Mouse (Mus musculus) embryonic facial prominence, embryonic 10.5 days (tissue): Measurements from ENCODE around the gene Mbnl1. TPM values are rescaled to one million over a fixed set of nuclear protein-coding genes. Genes with fewer than 3 reads are reported as not detected.

Experiments used
- DNase-seq: peaks from one replicate; pipeline ENCODE4 v3.0.0-alpha.2; 2017; ENCODE audit warnings: low spot score
- H3K27ac ChIP-seq: fragments of 300-500 bp; sonication (generic); replicated peaks from 2 replicates; pipeline ENCODE4 v1.5.1; 2016; ENCODE audit warnings: mild to moderate bottlenecking
- H3K27me3 ChIP-seq: fragments of 300-500 bp; sonication (generic); replicated peaks from 2 replicates; pipeline ENCODE4 v1.6.1; 2016; ENCODE audit warnings: low read depth, mild to moderate bottlenecking; ENCODE audit not compliant: poor library complexity, severe bottlenecking
- H3K36me3 ChIP-seq: fragments of 300-500 bp; sonication (generic); replicated peaks from 2 replicates; pipeline ENCODE4 v1.6.1; 2016; ENCODE audit warnings: mild to moderate bottlenecking, moderate library complexity
- H3K4me1 ChIP-seq: fragments of 300-500 bp; sonication (generic); 2 replicates; pipeline ENCODE4 v1.6.1; 2016
- H3K4me3 ChIP-seq: fragments of 300-500 bp; sonication (generic); 2 replicates; pipeline ENCODE4 v1.5.1; 2016; ENCODE audit warnings: mild to moderate bottlenecking, moderate library complexity
- H3K9me3 ChIP-seq: fragments of 300-500 bp; sonication (generic); 2 replicates; pipeline ENCODE4 v1.6.1; 2016; ENCODE audit warnings: mild to moderate bottlenecking
- WGBS: fragments of 180-500 bp; shearing (Covaris S2); methylation state at CpG from one replicate; pipeline ENCODE4 v1.1.7; 2016; 5-methylcytosine and 5-hydroxymethylcytosine counted together
- polyA plus RNA-seq: library from polyadenylated mRNA; unstranded; fragments of >200 nt; fragmentation: Nextera tagmentation; extraction: Ambion mirVana; gene quantifications from 2 replicates; pipeline ENCODE4 v1.2.1, GENCODE M21; 2016

Mbnl1 gene
- polyA plus RNA-seq, 1 experiment from 2014 or later = 55.0 TPM

DNA sequence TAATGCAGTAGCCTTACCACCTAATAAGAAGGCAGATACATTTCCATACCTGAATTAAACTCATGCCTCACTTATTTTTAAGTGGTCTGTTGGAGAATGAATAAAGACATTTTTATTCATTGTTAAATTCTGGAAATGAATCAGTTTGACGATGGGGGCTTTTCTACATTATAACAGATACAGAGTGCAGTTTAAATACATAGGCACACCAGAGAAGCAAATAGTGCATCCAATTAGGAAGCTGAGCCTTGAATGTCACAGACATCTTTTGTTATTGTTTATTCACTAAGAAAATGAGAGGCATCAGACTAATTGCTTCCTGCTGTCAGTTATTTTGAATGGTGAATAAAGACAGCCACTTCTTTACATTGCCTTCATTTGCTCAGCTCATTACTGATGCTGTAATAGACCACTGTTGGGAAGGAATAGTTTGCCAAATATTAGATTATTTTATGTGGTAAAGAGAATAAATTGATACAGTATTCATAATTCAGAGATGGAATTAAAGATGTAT lies 95.6 kb downstream of the Mbnl1 start:
- Histone ChIP-seq H3K9me3 (no peaks in the 10 kb centered on the region), H3K4me1 (peaks cover 34% of the 10 kb centered on the region), H3K27ac (no peak overlapping the region), H3K36me3 (no peaks in the 10 kb centered on the region), H3K27me3 (no peaks in the 10 kb centered on the region), H3K4me3 (no peak overlapping the region)
- WGBS = 42% methylated on average over 1 of the region's 1 CpGs
- no peak for DNase-seq

DNA sequence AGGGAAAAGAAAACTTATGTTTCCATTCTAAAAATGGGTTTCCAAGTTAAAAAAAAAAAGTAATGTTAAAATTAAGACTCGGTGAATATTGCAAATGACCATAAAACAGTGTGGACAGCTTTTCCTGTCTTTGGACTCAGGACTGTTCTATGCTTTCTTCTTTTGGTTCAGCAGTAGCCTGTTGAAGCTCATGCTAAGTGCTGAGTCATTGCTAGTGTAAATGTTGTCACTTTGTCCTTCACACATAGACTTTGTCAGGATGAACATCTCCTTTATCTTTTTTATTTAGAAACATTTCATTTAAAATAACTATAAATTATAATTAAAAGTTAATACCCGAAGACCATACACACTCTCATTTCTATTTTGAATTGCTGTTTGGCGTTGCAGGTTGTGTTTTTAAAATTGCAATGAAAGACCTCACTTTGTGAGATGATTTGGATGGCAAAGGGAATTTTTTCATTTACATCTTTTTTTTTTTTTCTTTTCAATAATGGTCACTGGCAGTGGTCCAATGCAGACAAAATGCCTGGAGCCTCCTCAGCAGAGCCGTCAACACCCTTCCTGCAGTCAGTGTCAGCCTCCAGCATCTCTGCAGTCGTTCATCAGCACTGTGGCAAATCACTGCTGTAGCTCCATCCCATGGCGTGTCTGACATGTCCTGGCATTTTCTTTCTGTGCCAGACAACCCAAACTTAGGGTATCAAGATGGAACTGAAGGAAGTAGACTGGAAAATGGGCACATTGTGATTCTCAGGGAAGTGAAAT lies 96.4 kb downstream of the Mbnl1 start:
- 61% methylated on average over 6 of the region's 6 CpGs for WGBS
- Histone ChIP-seq H3K27ac (no peak overlapping the region), H3K4me1 (peaks cover 26% of the 10 kb centered on the region), H3K9me3 (no peaks in the 10 kb centered on the region), H3K27me3 (no peaks in the 10 kb centered on the region), H3K36me3 (no peaks in the 10 kb centered on the region), H3K4me3 (no peak overlapping the region)
- no peak for DNase-seq

DNA sequence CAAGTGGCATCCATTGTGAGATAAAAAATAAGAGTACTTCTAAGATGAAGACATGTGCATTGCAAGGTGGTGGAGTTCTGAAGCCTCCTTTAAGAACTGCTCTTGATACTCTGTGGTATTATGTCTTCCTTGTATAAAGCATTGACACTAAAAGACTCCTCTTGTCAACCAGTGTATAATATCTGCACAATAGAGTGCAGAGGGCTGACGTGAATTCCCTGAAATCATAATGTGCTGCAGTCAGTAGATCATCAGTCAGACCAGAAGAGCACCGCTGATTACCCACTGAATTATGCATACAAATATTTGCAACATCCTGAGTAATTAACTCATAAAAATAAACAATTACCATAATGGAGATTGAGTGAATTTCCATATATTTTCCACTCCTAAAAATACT lies 97.2 kb downstream of the Mbnl1 start:
- no peak overlapping the region for H3K4me3 ChIP-seq

DNA sequence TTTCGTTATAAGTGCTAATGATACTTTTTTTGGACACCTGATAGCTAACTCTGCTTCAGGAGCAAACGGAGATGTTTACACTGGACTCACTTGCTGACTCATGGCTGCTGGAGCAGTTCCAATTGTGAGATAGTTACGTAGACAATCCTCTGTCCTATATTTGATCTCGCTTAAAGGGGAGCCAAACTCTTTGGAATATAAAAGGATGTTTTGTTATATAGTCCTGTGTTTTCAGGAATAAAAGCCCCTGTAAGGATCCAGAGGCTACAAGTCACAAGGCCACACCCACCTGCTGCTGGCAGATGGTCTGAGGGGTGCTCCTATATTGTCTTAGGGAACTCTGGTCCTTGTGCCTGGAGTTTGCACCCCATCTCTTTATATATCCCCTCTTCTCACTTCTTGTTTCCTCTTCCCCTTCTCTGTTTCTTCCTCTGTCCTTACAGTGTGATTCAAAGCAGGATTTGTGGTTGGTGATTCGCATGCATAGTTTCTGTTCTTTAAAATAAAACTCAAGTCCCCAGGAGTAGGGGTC lies 97.9 kb downstream of the Mbnl1 start:
- 68% methylated on average over 5 of the region's 5 CpGs for WGBS
- no peaks in the 10 kb centered on the region for H3K36me3 ChIP-seq
- no peaks in the 10 kb centered on the region for H3K9me3 ChIP-seq
- H3K4me1 ChIP-seq = peaks cover 24% of the 10 kb centered on the region
- no peaks in the 10 kb centered on the region for H3K27me3 ChIP-seq
- H3K4me3 ChIP-seq = no peak overlapping the region
- H3K27ac ChIP-seq = no peak overlapping the region
- DNase-seq = no peak

More for the DNA sequence above, 97.2 kb downstream of the Mbnl1 start:
- no peak for DNase-seq
- Histone ChIP-seq H3K27ac (no peak overlapping the region), H3K9me3 (no peaks in the 10 kb centered on the region), H3K36me3 (no peaks in the 10 kb centered on the region), H3K4me1 (peaks cover 24% of the 10 kb centered on the region), H3K27me3 (no peaks in the 10 kb centered on the region)
- WGBS = 75% methylated on average over 2 of the region's 2 CpGs

DNA sequence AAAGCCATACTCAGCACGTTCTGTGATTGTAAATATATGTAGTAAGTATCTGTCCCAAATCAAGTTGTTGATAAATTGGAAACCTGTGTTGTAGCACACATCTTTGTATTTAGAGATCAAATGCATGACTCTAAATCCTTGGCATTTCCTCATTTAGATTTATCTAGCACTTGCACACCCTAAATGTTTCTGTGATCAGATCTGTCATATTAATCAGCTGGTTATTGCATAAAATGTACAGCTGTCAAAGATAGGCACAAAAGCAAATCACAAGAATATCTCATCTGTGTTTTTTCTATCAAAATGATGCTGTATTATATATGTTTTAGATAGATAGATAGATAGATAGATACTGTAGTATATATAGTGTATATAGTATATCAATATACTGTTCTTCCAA lies 98.9 kb downstream of the Mbnl1 start:
- 90% methylated on average over 1 of the region's 1 CpGs for WGBS

DNA sequence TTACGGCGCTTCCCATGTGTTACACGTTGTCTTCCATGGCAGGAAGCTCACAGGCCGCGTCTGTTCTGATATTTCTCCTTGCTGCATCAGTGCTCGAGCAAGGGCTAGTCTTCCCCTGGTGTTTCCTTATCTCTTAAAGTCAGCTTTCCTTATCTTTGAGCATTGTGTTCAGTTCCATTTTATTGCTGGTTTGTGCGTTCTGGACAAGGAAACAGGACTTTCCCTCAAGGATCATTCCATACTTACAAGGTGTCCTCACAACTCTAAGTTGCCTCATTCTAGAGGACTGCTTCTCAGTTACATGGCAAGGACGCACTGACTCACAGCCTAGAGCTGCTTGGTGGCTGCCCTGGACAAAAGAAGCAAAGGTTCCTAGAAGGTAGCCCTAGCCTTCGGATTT lies 101.6 kb downstream of the Mbnl1 start:
- DNase-seq = no peak
- H3K9me3 ChIP-seq = no peaks in the 10 kb centered on the region
- H3K4me1 ChIP-seq = peaks cover 17% of the 10 kb centered on the region
- 93% methylated on average over 9 of the region's 9 CpGs for WGBS
- H3K4me3 ChIP-seq = no peak overlapping the region
- H3K27me3 ChIP-seq = no peaks in the 10 kb centered on the region
- H3K36me3 ChIP-seq = no peaks in the 10 kb centered on the region
- peak overlapping the region; percentile 35; the same call in 1 of the 2 replicates for H3K27ac ChIP-seq

More for the DNA sequence above, 98.9 kb downstream of the Mbnl1 start:
- Histone ChIP-seq H3K4me1 (peaks cover 25% of the 10 kb centered on the region), H3K4me3 (no peak overlapping the region), H3K27me3 (no peaks in the 10 kb centered on the region), H3K27ac (no peak overlapping the region), H3K9me3 (no peaks in the 10 kb centered on the region), H3K36me3 (no peaks in the 10 kb centered on the region)
- no peak for DNase-seq

DNA sequence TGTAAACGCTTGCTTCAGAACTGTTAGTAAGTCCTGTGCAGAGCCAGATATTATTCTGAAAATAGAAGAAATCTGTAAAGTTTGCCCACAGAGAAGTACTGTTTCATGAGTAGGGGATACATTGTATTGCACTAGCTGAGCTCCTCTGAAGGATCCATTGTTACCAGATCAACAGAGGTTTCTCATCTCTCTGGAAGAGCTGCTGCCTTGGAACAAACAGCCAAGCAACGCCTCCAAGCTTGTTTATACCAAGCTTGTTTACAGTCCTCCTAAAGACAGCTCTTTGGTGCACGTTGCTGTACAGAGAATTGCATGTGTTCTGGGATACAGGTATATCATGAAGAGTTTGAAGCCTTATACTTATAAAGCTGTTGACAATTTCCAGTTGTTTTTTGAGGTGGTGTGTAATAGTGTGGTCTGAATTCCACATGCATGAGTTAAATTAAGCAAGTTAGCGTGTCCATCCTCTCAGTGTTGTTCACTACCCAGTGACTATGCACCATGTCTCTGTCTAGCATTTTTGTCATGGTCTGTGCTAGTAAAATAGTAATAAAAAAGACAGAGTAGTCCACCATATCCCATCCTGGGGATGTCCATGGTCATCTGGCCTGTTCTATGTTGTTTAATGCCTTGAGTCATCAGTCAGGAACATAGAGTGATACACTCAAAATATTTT lies 102.4 kb downstream of the Mbnl1 start:
- 82% methylated on average over 4 of the region's 4 CpGs for WGBS
- peaks cover 16% of the 10 kb centered on the region for H3K4me1 ChIP-seq
- no peaks in the 10 kb centered on the region for H3K27me3 ChIP-seq
- no peaks in the 10 kb centered on the region for H3K36me3 ChIP-seq
- no peak overlapping the region for H3K27ac ChIP-seq
- no peak overlapping the region for H3K4me3 ChIP-seq
- no peak for DNase-seq
- H3K9me3 ChIP-seq = no peaks in the 10 kb centered on the region

DNA sequence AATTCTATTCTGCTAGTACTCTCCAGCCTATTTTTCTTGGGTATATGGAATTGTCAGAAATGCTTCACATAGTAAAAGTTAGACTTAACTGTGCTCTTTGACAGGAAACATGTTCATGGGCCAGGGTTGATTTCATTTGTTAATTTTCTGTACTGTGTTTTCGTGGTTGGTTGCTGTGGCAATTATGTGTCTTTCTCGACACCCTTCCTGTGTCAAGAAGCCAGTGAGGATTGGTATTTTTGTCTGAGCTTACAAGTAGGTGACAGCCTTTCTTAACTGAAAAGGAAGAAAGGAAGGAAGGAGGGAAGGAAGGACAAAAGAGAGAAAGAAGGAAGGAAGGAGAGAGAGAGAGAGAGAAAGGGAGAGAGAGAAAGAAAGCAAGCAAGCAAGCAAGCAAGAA lies 103.3 kb downstream of the Mbnl1 start:
- Histone ChIP-seq H3K36me3 (no peaks in the 10 kb centered on the region), H3K4me3 (no peak overlapping the region), H3K27ac (no peak overlapping the region), H3K4me1 (peaks cover 20% of the 10 kb centered on the region), H3K9me3 (no peaks in the 10 kb centered on the region), H3K27me3 (no peaks in the 10 kb centered on the region)
- 67% methylated on average over 2 of the region's 2 CpGs for WGBS
- DNase-seq = no peak

DNA sequence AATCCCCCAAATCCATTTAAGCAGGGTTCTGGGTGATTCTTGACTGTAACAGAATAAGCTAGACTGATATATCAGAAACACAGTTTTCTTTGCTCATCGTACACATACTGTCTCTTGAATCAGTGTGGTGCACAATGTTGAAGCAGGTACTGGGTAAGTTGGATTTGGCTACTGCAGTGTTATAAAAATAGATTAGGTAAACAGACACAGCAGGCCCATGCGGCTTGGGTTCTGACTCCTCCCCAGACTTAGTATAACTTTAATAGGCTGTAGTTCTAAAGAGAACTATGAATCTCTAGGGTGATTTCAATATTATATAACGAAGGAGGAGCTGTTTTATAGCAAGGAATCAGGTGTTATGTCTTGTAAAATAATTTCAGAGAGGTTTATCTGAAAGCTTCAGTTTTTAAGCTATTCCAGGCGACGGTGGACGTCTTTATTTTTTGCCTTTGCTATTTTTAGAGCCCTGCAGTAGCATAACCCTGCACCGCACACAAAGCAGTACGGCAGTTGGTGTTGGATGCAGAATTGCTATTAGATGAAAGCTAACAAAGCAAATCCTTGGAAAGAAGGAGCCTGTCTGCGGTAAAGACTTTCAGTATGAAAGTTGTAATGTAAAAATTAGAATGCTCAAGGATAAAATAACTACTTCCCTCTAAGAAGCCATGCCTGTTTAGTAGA lies 103.9 kb downstream of the Mbnl1 start:
- H3K4me1 ChIP-seq = peaks cover 20% of the 10 kb centered on the region
- no peak overlapping the region for H3K4me3 ChIP-seq
- H3K27me3 ChIP-seq = no peaks in the 10 kb centered on the region
- no peak for DNase-seq
- WGBS = 83% methylated on average over 9 of the region's 9 CpGs
- no peaks in the 10 kb centered on the region for H3K9me3 ChIP-seq
- H3K36me3 ChIP-seq = no peaks in the 10 kb centered on the region
- H3K27ac ChIP-seq = no peak overlapping the region

DNA sequence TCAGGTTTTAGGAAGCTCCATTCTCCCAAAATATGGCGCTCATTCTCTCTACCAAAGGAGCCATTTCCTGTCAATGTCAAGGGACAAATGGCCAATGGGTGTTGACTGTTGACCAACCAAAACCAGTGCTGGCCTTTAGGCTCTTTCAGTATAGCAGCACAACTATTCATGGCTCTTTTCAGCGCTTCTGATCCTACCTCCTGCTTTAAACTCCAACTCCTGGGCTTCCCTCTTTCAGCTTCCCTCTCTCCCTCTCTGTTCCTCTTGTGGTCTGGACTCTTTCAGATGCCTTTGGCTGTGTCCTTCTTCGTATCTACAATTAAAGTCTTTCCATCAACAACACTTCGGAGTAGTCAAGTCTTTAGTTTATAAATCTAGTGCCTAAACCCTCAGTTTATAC lies 107.2 kb downstream of the Mbnl1 start:
- H3K27me3 ChIP-seq = no peaks in the 10 kb centered on the region
- H3K27ac ChIP-seq = no peak overlapping the region
- H3K4me1 ChIP-seq = peaks cover 36% of the 10 kb centered on the region
- no peak for DNase-seq
- 90% methylated on average over 4 of the region's 4 CpGs for WGBS
- no peaks in the 10 kb centered on the region for H3K9me3 ChIP-seq
- no peak overlapping the region for H3K4me3 ChIP-seq
- H3K36me3 ChIP-seq = no peaks in the 10 kb centered on the region

DNA sequence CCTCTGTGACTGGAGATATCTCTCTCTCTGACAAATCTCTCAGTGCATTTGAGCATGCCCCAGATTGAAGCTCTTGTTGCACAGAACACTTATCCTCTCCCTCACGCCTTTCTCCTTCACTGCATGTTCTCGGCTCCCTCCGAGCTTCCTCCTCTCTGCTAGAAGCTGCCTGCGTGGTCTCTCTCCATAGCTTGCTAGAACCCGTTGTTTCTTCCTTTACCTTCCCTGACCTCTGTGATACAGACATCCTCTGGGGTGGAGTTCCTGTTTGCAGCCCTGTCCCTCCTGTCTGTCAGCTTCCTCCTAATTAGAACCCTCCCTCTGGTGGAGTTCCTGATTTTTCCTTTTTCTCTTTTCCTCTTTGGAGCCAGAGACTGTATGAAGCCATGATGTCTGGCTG lies 108.1 kb downstream of the Mbnl1 start:
- Histone ChIP-seq H3K36me3 (no peaks in the 10 kb centered on the region), H3K4me3 (no peak overlapping the region), H3K27ac (peak overlapping the region; percentile 14), H3K27me3 (no peaks in the 10 kb centered on the region), H3K4me1 (peaks cover 36% of the 10 kb centered on the region), H3K9me3 (no peaks in the 10 kb centered on the region)
- WGBS = 35% methylated on average over 5 of the region's 5 CpGs
- no peak for DNase-seq

DNA sequence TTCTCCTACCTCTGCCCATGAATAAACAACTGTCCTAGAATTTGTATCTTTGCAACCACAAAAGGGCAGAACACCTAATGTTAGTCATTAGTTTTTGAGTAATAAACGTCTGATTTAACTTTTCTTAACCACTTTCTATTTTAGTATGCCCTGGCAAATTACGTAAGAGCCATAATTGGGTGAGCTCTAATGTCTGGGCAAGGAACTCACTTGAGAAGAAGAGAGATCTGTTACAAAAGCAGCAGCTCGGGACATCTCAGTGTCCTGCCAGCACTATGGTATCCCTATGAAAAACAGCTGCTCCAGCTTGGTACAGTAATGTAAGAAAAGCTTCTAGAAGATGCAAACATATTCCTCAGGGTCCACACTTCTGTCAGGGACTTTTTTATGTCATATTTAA lies 109.5 kb downstream of the Mbnl1 start:
- Histone ChIP-seq H3K9me3 (no peaks in the 10 kb centered on the region), H3K27me3 (no peaks in the 10 kb centered on the region), H3K36me3 (no peaks in the 10 kb centered on the region), H3K4me3 (no peak overlapping the region), H3K27ac (no peak overlapping the region), H3K4me1 (peaks cover 31% of the 10 kb centered on the region)
- no peak for DNase-seq
- WGBS = 43% methylated on average over 3 of the region's 3 CpGs
